Mouse (Mus musculus) layer of hippocampus, postnatal 25 days (tissue): ENCODE data around the gene Slc25a43. TPM values are rescaled to one million over a fixed set of nuclear protein-coding genes. Genes with fewer than 3 reads are reported as not detected.
A peak's percentile ranks its signal among the peaks of the same experiment; 100 is the strongest.
"Not testable (repeated sequence)": the region's sequence is repeated elsewhere in the genome, so short reads cannot be mapped to it uniquely, and the experiment has no call there.

Experiments
- DNase-seq, 2 experiments: peaks; one replicate each; pipeline ENCODE4 v3.0.0; 2022; ENCODE audit warnings: mixed read lengths in 2 of 2, low spot score in 1 of 2; ENCODE audit errors: extremely low spot score in 1 of 2
- total RNA-seq, 2 experiments: library from RNA; stranded (reverse); gene quantifications; 2 replicates each; pipeline ENCODE4 v1.2.3; 2021

Slc25a43 gene
- total RNA-seq, 2 experiments from 2014 or later: 0.32 TPM; not detected in 1

DNA sequence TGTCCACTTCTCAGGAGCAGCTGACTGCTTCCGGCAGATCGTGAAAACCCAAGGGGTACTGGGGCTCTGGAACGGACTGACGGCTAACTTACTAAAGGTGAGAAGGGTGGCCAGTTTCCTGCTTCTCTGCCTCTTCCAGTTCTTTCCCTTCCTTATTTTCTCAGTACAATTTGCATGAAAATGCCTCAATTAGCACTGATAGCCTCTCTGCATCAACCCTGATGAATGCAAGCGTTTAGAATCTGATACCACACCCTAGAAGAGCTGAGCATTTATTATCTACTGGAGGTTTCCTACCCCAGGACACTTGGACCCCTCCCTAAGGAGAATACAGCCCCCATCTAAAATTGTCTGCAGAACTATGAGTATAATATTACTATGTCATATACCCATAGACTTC, 32.1 kb downstream of the Slc25a43 start:
- DNase-seq: no peak

- DNase-seq: no peak
Observed at GRCm38 (mm10) chrX:36777694-36778093, 34.2 kb downstream of the Slc25a43 start.

- DNase-seq: no peak
Observed at GRCm38 (mm10) chrX:36789360-36789759, 45.9 kb downstream of the Slc25a43 start.

GRCm38 (mm10) chrX:36794571-36794970, 51.1 kb downstream of the Slc25a43 start:
- no peak for DNase-seq

- peak; percentile 47 to 61 for DNase-seq
Observed at GRCm38 (mm10) chrX:36795424-36796162, 52.1 kb downstream of the Slc25a43 start, which contains the start of gene Slc25a5. Slc25a5 (plus strand) TSS chrX:36795651.

DNA sequence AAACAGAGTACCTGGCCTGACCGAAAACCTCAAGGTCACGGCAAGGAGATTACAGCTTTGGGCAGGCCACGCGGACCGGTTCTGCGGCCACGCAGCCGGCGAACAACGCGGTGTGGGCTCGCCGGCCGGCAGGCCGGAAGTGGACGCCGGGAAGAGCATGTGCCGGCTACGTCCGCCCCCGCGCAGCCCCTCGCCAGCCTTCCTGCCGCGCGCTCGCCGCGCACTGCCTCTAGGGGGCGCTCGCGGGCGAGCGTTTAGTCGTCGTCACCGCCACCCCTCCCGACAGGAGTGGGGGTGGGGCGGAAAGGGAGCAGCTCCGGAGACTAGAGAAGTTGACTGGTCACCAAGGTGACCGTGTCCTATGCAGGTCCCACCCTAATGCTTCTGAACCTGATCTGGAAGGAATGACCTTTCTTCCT, 52.7 kb downstream of the Slc25a43 start:
- peak; percentile 69 to 80 for DNase-seq

DNA sequence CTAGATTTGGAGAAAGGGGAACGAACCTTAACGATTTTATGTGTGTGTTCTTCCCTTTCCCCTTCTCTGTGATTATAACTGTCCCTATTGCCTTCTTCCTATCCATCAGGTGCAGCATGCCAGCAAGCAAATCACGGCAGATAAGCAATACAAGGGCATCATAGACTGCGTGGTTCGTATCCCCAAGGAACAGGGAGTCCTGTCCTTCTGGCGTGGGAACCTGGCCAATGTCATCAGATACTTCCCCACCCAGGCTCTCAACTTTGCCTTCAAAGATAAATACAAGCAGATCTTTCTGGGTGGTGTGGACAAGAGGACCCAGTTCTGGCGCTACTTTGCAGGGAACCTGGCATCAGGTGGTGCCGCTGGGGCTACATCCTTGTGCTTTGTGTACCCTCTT, 53.3 kb downstream of the Slc25a43 start:
- DNase-seq: not testable (repeated sequence)

GRCm38 (mm10) chrX:36799131-36799879, 55.8 kb downstream of the Slc25a43 start:
- no peak for DNase-seq

DNA sequence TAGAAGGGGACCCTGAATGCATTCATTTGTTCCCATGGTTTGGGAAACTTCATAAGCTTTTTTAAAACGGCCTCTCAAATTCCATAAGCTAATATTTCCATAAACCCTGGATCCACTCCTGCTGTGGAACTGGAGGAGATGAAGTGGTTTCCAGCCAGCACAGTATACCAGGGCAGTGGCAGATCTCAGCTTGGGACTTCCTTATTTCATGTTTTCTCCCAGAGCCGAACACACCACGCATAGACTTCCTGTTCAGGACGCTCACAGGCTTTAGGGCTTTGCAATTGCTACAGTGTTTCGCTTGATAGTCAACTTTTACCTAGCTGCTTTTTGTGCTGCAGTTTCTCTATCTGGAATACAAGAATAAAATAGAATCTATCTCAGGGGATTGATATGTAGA, 59.7 kb downstream of the Slc25a43 start:
- DNase-seq: no peak

- DNase-seq: no peak
Observed at GRCm38 (mm10) chrX:36804196-36804595, 60.7 kb downstream of the Slc25a43 start.

- DNase-seq: no peak
Observed at GRCm38 (mm10) chrX:36805466-36806235, 62.2 kb downstream of the Slc25a43 start.

- DNase-seq: peak; percentile 74 to 75
Observed at GRCm38 (mm10) chrX:36807360-36808317, 64.2 kb downstream of the Slc25a43 start.

GRCm38 (mm10) chrX:36808318-36808683, 64.8 kb downstream of the Slc25a43 start:
- no peak for DNase-seq

DNA sequence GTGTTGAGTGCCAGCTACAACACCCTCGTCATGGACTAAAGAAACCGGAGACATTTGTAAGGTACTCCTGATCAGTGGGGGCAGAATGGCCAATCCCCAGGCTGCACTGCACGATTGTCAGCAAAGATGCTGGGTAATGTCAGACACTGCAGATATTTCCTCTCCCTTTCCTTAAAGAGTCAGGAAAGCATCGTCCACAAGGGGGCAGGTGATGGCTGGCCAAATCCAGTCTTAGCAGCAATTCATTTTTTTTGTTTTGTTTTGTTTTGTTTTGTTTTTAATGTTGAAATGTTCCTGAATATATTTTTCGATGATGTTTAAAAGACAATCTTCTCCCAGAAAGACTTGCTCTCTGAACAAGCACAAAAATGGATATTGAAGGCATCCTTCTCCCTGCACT, 67.9 kb downstream of the Slc25a43 start:
- DNase-seq: no peak

DNA sequence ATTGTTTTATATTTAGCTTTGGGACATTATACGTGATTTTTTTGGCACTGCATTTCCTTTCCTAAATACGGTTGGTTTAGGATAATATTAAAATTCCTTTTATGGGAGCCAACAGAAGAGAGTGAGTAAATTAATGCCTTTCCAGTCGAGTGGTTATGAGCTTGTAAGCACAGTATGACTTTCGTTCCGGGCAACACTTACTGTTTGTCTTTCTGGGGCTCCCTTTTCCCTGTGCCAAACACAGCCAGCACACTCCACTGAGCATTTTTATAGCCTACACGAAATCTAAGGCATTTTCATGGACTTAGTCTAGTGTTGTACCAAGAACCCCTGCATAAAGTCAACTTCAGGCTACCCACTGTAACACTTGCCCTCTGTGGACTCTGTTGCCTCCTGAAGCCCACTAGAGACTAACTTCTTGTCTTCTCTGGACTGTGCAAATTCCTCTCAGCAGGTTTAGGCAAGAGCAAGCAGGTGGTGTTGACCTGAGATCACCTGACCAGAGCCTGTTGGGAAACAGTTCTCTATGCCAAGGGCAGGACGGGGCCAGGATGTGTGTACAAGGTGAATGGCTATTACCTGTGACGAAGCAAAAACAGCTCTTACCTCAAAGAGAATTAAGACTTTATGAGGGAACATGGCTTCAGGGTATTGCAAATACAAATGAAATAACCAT, 70.8 kb downstream of the Slc25a43 start:
- no peak for DNase-seq

GRCm38 (mm10) chrX:36815022-36815421, 71.6 kb downstream of the Slc25a43 start:
- DNase-seq: no peak

DNA sequence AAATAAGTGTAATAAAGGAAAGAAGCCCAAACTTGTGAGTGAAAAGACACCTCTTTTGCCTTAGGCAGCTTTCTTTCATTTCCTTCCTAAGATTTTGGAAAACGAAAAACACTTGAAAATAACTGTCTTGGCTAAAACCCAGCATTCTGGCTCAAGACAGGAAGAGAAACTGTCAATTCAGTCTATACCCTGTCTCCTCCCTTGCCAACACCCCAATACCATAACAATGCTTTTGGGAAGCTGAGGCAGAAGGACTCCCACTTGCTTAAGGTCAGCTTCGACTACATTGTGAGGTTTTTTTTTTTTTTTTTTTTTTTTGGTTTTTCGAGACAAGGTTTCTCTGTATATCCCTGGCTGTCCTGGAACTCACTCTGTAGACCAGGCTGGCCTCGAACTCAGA, 72.0 kb downstream of the Slc25a43 start:
- no peak for DNase-seq

DNA sequence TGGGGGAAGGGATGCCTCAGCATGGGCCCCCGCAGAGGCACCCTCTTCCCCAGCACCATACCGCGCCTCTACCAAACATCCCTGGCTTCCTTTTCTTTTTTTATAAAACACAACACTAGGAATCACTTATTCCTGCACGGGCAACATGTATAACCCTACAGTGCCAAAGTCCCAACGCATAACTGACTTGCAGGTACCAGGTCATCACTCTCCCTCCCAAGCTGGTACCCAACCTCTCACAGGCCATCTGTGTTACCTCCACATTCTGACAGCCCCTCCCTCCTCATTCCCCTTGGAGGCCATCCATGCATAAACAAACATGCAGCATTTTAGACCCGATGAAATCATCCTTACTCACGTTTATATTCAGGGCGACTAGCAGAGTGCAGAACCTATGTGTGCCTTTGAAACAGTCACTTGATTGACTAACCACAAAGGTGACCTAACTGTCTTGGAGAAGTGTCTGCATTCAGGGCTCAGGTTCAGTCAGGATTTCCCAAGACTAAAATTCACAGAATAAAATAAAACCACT, 73.0 kb downstream of the Slc25a43 start:
- no peak for DNase-seq

DNA sequence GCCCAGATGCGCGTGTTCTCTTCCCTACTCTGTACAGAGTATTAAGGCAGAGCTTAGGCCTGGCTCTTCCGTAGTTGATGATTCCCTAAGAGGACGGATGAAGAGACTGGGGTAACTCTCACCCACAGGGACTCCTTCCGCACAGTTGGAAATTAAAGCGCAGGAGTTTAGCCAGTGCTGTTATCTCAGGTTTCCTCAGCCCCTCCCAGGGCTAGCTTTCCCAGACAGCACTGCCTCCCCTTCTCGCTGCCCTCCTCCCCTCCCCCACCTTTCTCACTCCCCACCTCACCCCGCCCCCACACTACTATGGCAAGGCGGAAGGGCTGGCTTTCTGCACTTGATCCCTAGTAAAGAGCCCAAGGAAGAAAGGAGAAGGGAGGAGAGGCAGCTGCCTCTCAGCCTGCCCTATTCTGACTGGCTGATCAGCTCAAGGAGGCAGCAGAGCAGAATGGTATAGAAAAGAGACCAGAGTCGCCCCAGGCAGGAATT, 73.5 kb downstream of the Slc25a43 start:
- DNase-seq: no peak
